Mouse (Mus musculus) G1E-ER4 (cell line): ENCODE measurements around the gene Tpp2. TPM values are rescaled to one million over a fixed set of nuclear protein-coding genes. Genes with fewer than 3 reads are reported as not detected.

Source experiments
- GATA1 ChIP-seq: IDR thresholded peaks from one replicate; pipeline ENCODE4 v1.8.0; 2012; ENCODE audit warnings: low read length, inconsistent platforms
- polyA plus RNA-seq: library from polyadenylated mRNA; stranded (reverse); fragments of >175 nt; gene quantifications from 2 replicates; pipeline ENCODE4 v1.2.3, GENCODE M21; 2012

Gene Tpp2
- polyA plus RNA-seq, 1 experiment: 28.3 TPM

DNA sequence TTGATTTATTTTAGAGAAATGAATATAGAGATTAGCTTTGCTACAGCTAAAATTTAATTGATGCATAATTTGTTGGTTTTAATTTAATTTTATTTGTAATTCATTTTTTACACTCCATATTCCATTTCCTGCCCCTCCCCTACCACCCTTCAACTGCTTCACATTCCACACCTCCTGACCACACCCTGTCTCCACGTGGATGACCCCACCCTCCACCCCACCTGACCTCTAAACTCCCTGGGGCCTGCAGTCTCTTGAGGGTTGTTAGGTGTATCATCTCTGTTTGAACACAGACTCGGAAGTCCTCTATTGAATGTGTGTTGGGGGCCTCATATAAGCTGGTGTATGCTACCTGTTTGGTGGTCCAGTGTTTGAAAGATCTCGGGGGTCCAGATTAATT is 37.6 kb downstream of the Tpp2 start:
- no peak for TF ChIP-seq GATA1

DNA sequence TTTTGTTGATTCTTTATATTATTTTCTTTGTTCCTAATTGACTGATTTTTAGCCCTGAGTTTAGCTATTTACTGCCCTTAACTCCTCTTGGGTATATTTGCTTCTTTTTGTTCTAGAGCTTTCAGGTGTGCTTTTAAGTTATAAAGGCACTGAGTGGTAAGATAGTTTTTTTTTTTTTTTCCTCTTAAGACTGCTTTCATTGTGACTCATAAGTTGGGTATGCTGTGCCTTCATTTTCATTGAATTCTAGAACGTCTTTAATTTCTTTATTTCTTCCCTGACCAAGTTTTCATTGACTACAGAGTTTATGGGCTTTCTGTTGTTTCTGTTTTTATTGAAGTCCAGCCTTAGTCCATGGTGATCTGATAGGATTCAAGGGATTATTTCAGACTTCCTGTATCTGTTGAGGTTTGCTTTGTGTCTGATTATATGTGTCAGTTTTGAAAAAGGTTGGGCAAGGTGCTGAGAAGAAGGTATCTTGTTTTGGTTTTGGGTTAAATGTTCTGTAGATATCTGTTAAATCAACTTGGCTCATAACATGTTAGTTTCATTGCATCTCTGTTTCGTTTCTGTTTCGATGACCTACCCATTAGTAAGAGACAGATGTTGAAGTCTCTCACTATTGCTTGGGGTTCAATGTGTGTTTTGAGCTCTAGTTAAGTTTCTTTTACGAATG is 63.6 kb downstream of the Tpp2 start:
- TF ChIP-seq GATA1: no peak

GRCm38 (mm10) chr1:44004513-44004912 is 71.1 kb downstream of the Tpp2 start:
- no peak for TF ChIP-seq GATA1

GRCm38 (mm10) chr1:44015556-44015955 is 82.1 kb downstream of the Tpp2 start:
- TF ChIP-seq GATA1: no peak

DNA sequence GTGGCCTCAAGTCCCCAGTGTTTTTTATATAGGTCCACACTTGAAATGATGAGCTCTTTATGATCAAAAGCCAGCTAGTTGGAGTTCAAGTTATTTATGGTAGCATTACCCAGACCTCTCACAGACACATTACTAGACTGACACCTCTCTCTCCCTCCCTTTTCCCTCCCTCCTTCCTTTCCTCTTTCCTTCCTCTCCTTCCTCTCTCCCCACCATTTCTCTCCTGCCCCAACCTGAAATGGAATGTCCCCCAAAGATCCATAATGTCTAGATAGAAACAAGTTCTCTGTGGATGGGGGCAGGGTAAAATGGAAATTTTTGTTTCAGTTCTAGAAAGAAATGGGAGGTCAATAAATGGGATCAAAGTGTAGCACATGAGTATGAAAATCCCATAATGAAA is 86.5 kb downstream of the Tpp2 start, which contains the start of gene Mettl21c:
Gene Mettl21c, minus strand, starts transcription at position 101 of the 400 bp plus-strand sequence.
- TF ChIP-seq GATA1: no peak

DNA sequence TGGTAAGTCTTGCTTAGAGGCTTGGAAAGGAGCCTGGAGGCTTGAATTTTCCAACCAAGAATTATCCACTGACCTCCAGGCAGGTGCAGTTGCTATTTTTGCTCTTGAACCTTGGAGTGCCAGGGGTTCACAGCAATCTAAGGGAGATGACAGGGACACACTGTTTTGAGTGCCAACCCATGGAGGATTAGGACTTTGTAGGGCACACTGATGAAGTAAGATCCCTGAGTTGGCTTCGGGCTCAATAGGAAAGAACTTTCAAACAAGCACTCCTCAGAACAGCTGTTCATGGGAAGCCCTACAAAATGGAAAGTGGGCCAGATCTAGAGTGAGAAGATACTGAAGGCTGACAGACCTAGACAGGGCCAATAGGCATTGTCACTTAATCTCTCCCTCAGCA is 89.2 kb downstream of the Tpp2 start:
- TF ChIP-seq GATA1: no peak

DNA sequence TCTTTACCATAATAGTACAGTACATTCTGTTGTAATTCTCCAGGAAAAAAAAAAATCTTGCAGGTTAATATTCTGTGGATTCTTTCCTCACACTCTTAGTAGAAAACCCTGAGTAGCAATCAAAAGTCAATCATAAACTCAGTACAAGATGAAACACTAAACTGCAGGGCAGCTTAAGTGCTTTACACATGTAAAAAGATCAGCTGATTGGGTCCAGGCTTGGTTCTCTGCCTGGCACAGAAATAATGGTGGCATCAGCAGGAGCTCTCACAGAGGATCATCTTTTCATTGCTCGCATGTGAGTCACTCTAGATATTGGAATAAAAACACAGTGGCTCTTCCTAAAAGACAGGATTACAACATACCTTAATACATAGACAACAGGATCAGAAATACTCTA is 94.2 kb downstream of the Tpp2 start:
- TF ChIP-seq GATA1: no peak

DNA sequence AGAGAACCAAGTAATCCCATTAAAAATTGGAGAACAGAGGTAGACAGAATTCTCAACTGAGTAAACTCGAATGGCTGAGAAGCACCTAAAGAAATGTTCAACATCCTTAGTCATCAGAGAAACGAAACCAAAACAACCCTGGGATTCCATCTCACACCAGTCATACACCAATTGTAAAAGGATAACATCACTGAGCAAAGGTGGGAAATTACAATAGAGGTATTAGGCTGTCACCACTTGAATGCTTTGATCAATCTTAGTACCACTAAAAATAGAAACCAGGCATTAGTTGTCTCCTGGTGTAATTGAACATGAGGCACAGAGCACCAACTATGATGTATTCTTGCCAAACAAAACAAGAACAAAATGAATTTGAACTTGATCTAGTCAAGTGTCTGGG is 98.8 kb downstream of the Tpp2 start:
- TF ChIP-seq GATA1: no peak

DNA sequence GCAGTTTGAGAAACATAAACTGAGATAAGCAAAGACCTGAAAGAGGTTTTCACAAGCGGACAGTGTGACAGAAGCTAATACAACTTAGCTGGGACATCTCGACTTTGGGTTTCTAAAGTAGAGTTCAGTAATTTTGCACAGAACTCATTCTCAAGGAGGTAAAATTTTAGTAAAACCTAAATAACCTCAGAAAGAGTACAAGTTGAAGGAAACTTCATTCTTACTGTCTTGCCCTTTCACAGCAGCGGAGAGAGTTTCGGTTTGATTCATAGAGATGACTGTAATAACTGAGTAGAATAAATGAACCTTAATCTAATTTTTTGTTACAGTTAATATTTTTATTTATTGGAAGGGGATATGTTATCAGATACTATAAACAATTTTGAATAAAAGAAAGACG is 99.5 kb downstream of the Tpp2 start:
- no peak for TF ChIP-seq GATA1

DNA sequence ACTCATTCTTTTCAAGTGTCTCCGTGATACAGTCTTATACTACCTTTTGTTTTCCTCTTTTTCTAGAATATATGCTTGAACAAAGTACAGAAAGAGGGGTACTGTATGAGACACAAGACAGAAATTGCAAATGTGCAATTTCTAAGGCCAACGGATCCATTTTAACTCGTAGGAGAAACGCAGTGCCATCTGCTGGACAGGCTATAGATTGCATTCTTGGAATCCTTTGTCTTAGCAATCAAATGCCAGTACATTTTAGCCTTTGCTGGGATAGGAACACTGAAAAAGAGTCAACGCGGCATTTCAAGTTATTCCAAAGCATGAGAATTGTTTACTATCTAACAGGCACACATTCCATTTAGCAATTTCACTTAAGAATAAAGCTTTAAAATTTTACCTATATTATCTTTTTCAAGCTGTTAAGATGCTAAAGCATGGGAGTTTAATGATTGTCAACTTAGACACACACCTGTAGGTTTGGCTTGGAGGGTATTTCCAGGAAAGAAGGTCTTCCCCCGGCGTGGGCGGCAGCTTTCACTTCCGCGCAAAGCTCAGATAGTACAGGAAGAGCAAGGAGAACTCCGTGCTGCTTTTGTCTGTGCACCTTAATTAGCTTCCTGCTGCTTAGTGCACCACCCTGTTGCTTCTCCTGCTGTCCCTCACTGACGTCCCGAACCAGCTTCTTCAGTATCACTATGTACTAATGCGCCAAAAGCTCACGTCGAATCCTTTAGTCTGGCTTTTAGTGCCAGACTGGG is 108.5 kb downstream of the Tpp2 start:
- TF ChIP-seq GATA1: no peak

DNA sequence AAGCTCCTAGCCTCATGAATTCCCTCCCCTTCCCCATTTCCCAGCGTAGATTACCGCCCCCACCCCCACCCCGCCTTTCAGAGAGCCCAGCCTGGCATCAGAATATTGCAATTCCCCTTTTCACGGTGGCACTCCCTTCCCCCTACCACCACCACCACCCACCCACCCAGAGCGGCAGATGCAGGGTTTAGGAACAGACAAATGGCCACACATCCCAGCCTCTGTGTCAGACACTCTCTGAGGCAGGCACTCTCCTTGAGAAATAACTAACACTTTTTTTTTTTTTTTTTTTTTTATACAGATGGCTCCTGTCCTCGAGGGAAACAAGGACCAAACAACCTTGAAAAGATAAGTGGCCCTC is 109.1 kb downstream of the Tpp2 start:
- TF ChIP-seq GATA1: no peak

DNA sequence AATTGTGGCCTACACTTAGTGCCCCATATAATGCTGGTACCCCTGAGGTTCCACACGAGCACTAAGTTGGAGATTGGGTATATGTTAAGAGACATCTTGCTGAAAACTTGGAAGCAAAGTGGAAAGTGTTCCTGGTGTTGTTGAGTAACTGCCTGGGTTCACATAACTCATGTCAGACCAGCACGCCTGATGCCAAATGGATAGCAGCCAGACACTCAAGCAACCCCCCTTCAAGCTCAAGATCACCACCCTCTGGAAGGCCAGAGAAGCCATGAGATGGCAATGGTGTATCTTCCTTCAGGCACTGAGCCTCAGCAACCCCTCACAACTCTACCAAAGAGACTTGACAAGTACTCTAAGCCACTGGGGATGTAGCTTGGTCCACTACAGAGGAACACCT is 113.1 kb downstream of the Tpp2 start:
- TF ChIP-seq GATA1: no peak

Other genes with a start within 250 kb of the Tpp2 start
- gene 1500015O10Rik, start 203.0 kb upstream of the Tpp2 start, polyA plus RNA-seq: not detected in 2 replicates
- 16.8 and 31.2 TPM in 2 replicates for gene Uxs1, start 105.8 kb upstream of the Tpp2 start, polyA plus RNA-seq
- gene Mettl21c, start 86.4 kb downstream of the Tpp2 start, polyA plus RNA-seq: not detected in 2 replicates
- gene Gm8251, start 128.3 kb downstream of the Tpp2 start, polyA plus RNA-seq: 0.01 TPM in 1 of 2 replicates, not detected in the other
- gene Tex30, start 168.8 kb downstream of the Tpp2 start, polyA plus RNA-seq: 9.9 and 14.8 TPM in 2 replicates
- gene Kdelc1, start 185.2 kb downstream of the Tpp2 start, polyA plus RNA-seq: 8.6 and 12.7 TPM in 2 replicates
- 3.4 and 4.6 TPM in 2 replicates for gene Bivm, start 185.3 kb downstream of the Tpp2 start, polyA plus RNA-seq
- 6.6 and 9.1 TPM in 2 replicates for gene Ercc5, start 214.1 kb downstream of the Tpp2 start, polyA plus RNA-seq